Mouse (Mus musculus) midbrain, embryonic 13.5 days (tissue): ENCODE data around the gene Prss44. TPM values are rescaled to one million over a fixed set of nuclear protein-coding genes. Genes with fewer than 3 reads are reported as not detected.

Experiments used
- ATAC-seq: fragments of 200-750 bp; cut with Nextera tagmentation; 2 replicates; pipeline ENCODE4 v1.8.0; 2017; ENCODE audit warnings: mild to moderate bottlenecking, moderate TSS enrichment, moderate library complexity
- H3K27ac ChIP-seq: fragments of 300-500 bp; sonication (generic); 2 replicates; pipeline ENCODE4 v1.5.1; 2015; ENCODE audit warnings: inconsistent platforms, mild to moderate bottlenecking, moderate library complexity
- H3K27me3 ChIP-seq: fragments of 300-500 bp; sonication (generic); 2 replicates; pipeline ENCODE4 v1.6.1; 2015; ENCODE audit warnings: mild to moderate bottlenecking, inconsistent platforms
- H3K36me3 ChIP-seq: fragments of 300-500 bp; sonication (generic); 2 replicates; pipeline ENCODE4 v1.6.1; 2015; ENCODE audit warnings: mild to moderate bottlenecking, inconsistent platforms
- H3K4me1 ChIP-seq: fragments of 300-500 bp; sonication (generic); replicated peaks from 2 replicates; pipeline ENCODE4 v1.6.1; 2015; ENCODE audit warnings: inconsistent platforms
- H3K4me2 ChIP-seq: fragments of 300-500 bp; sonication (generic); replicated peaks from 2 replicates; pipeline ENCODE4 v1.6.1; 2015; ENCODE audit warnings: moderate library complexity, mild to moderate bottlenecking, inconsistent platforms
- H3K4me3 ChIP-seq: fragments of 300-500 bp; sonication (generic); replicated peaks from 2 replicates; pipeline ENCODE4 v1.5.1; 2015; ENCODE audit warnings: mild to moderate bottlenecking, inconsistent platforms
- H3K9ac ChIP-seq: fragments of 300-500 bp; sonication (generic); replicated peaks from 2 replicates; pipeline ENCODE4 v1.6.1; 2015; ENCODE audit warnings: mild to moderate bottlenecking, inconsistent platforms
- H3K9me3 ChIP-seq: fragments of 300-500 bp; sonication (generic); 2 replicates; pipeline ENCODE4 v1.6.1; 2016; ENCODE audit warnings: mild to moderate bottlenecking, inconsistent platforms
- WGBS: fragments of 180-500 bp; shearing (Covaris S2); methylation state at CpG from one replicate; pipeline ENCODE4 v1.1.7; 2015; 5-methylcytosine and 5-hydroxymethylcytosine counted together
- polyA plus RNA-seq: library from polyadenylated mRNA; unstranded; fragments of >200 nt; fragmentation: Nextera tagmentation; extraction: Ambion mirVana; gene quantifications from 2 replicates; pipeline ENCODE4 v1.2.1, GENCODE M21; 2015

Gene Prss44
- polyA plus RNA-seq, 1 experiment from 2014 or later = not detected

GRCm38 (mm10) chr9:110836112-110836511 lies 22.3 kb downstream of the Prss44 start:
- 0 out of 2 replicates have a peak, but pooled peaks cover 3% of the 10 kb centered on the region for H3K4me1 ChIP-seq
- H3K9ac ChIP-seq = no peak overlapping the region
- WGBS = 46% methylated on average over 2 of the region's 2 CpGs
- no peak overlapping the region for H3K4me2 ChIP-seq
- ATAC-seq = no peak
- no peaks in the 10 kb centered on the region for H3K27me3 ChIP-seq
- H3K4me3 ChIP-seq = no peak overlapping the region
- no peaks in the 10 kb centered on the region for H3K9me3 ChIP-seq
- H3K27ac ChIP-seq = no peak overlapping the region
- H3K36me3 ChIP-seq = no peaks in the 10 kb centered on the region

GRCm38 (mm10) chr9:110840905-110841304 lies 27.1 kb downstream of the Prss44 start:
- H3K27me3 ChIP-seq = no peaks in the 10 kb centered on the region
- no peaks in the 10 kb centered on the region for H3K9me3 ChIP-seq
- no peak for ATAC-seq
- H3K4me1 ChIP-seq = 0 out of 2 replicates have a peak, but pooled peaks cover 3% of the 10 kb centered on the region
- no peak overlapping the region for H3K9ac ChIP-seq
- WGBS = 82% methylated on average over 6 of the region's 6 CpGs
- H3K4me2 ChIP-seq = no peak overlapping the region
- H3K36me3 ChIP-seq = no peaks in the 10 kb centered on the region
- no peak overlapping the region for H3K4me3 ChIP-seq
- H3K27ac ChIP-seq = no peak overlapping the region

GRCm38 (mm10) chr9:110841438-110841837 lies 27.6 kb downstream of the Prss44 start:
- 93% methylated on average over 2 of the region's 2 CpGs for WGBS

GRCm38 (mm10) chr9:110844206-110844605 lies 30.4 kb downstream of the Prss44 start, which contains the start of gene Prss46:
TSS of gene Prss46 (plus strand) at chr9:110844506.
- Histone ChIP-seq H3K9ac (no peak within 1 kb of the TSS), H3K27me3 (no peaks in the 10 kb centered on the region), H3K36me3 (no peaks in the 10 kb centered on the region), H3K9me3 (no peaks in the 10 kb centered on the region), H3K4me2 (no peak within 1 kb of the TSS), H3K4me3 (no peak within 1 kb of the TSS), H3K4me1 (no peaks in the 10 kb centered on the region), H3K27ac (no peak within 1 kb of the TSS)
- no peak for ATAC-seq
- 91% methylated on average over 10 of the region's 10 CpGs for WGBS

More at GRCm38 (mm10) chr9:110841438-110841837, 27.6 kb downstream of the Prss44 start:
- Histone ChIP-seq H3K9ac (no peak overlapping the region), H3K4me3 (no peak overlapping the region), H3K4me2 (no peak overlapping the region), H3K4me1 (no peaks in the 10 kb centered on the region), H3K27me3 (no peaks in the 10 kb centered on the region), H3K36me3 (no peaks in the 10 kb centered on the region), H3K9me3 (no peaks in the 10 kb centered on the region), H3K27ac (no peak overlapping the region)
- ATAC-seq = no peak

GRCm38 (mm10) chr9:110849162-110849561 lies 35.4 kb downstream of the Prss44 start:
- Histone ChIP-seq H3K36me3 (no peaks in the 10 kb centered on the region), H3K4me2 (no peak overlapping the region), H3K4me1 (no peaks in the 10 kb centered on the region), H3K9ac (no peak overlapping the region), H3K27ac (no peak overlapping the region), H3K27me3 (no peaks in the 10 kb centered on the region), H3K9me3 (no peaks in the 10 kb centered on the region), H3K4me3 (no peak overlapping the region)
- 83% methylated on average over 7 of the region's 7 CpGs for WGBS
- no peak for ATAC-seq

GRCm38 (mm10) chr9:110855903-110856302 lies 42.1 kb downstream of the Prss44 start:
- ATAC-seq = no peak
- no peaks in the 10 kb centered on the region for H3K9me3 ChIP-seq
- no peaks in the 10 kb centered on the region for H3K36me3 ChIP-seq
- no peak overlapping the region for H3K27ac ChIP-seq
- 74% methylated on average over 7 of the region's 7 CpGs for WGBS
- H3K4me1 ChIP-seq = peaks cover 6% of the 10 kb centered on the region
- no peak overlapping the region for H3K4me3 ChIP-seq
- H3K27me3 ChIP-seq = peaks cover 25% of the 10 kb centered on the region
- no peak overlapping the region for H3K9ac ChIP-seq
- no peak overlapping the region for H3K4me2 ChIP-seq

- no peaks in the 10 kb centered on the region for H3K9me3 ChIP-seq
- no peak overlapping the region for H3K4me2 ChIP-seq
- H3K27ac ChIP-seq = no peak overlapping the region
- no peaks in the 10 kb centered on the region for H3K36me3 ChIP-seq
- 78% methylated on average over 4 of the region's 4 CpGs for WGBS
- no peak for ATAC-seq
- peaks cover 6% of the 10 kb centered on the region for H3K4me1 ChIP-seq
- peaks cover 25% of the 10 kb centered on the region for H3K27me3 ChIP-seq
- H3K4me3 ChIP-seq = no peak overlapping the region
- H3K9ac ChIP-seq = no peak overlapping the region
Observed at GRCm38 (mm10) chr9:110856920-110857319, 43.1 kb downstream of the Prss44 start.

GRCm38 (mm10) chr9:110857781-110858472 lies 44.1 kb downstream of the Prss44 start, which contains the start of gene Prss50:
TSS of gene Prss50 (plus strand) at chr9:110857967.
- H3K36me3 ChIP-seq = no peaks in the 10 kb centered on the region
- H3K9me3 ChIP-seq = no peaks in the 10 kb centered on the region
- peak within 1 kb of the TSS; percentile 50 for H3K4me2 ChIP-seq
- 8% methylated on average over 48 of the region's 50 CpGs for WGBS
- peaks cover 25% of the 10 kb centered on the region for H3K27me3 ChIP-seq
- H3K9ac ChIP-seq = peak within 1 kb of the TSS; percentile 36; the same call in 1 of the 2 replicates
- ATAC-seq = no peak
- H3K27ac ChIP-seq = no peak within 1 kb of the TSS
- peak within 1 kb of the TSS; percentile 31 for H3K4me3 ChIP-seq
- peaks cover 6% of the 10 kb centered on the region for H3K4me1 ChIP-seq

GRCm38 (mm10) chr9:110858523-110858922 lies 44.7 kb downstream of the Prss44 start:
- Histone ChIP-seq H3K4me3 (no peak overlapping the region), H3K27ac (no peak overlapping the region), H3K36me3 (no peaks in the 10 kb centered on the region), H3K4me2 (no peak overlapping the region), H3K27me3 (peaks cover 25% of the 10 kb centered on the region), H3K4me1 (peaks cover 6% of the 10 kb centered on the region), H3K9ac (no peak overlapping the region), H3K9me3 (no peaks in the 10 kb centered on the region)
- ATAC-seq = no peak
- 55% methylated on average over 5 of the region's 5 CpGs for WGBS

- H3K27me3 ChIP-seq = peaks cover 25% of the 10 kb centered on the region
- no peaks in the 10 kb centered on the region for H3K36me3 ChIP-seq
- H3K27ac ChIP-seq = no peak overlapping the region
- H3K9ac ChIP-seq = no peak overlapping the region
- H3K4me2 ChIP-seq = no peak overlapping the region
- H3K4me1 ChIP-seq = peaks cover 6% of the 10 kb centered on the region
- H3K4me3 ChIP-seq = no peak overlapping the region
- H3K9me3 ChIP-seq = no peaks in the 10 kb centered on the region
- no peak for ATAC-seq
- 89% methylated on average over 5 of the region's 5 CpGs for WGBS
Observed at GRCm38 (mm10) chr9:110858967-110859596, 45.3 kb downstream of the Prss44 start.

- H3K9me3 ChIP-seq = no peaks in the 10 kb centered on the region
- no peaks in the 10 kb centered on the region for H3K36me3 ChIP-seq
- no peak overlapping the region for H3K27ac ChIP-seq
- no peak for ATAC-seq
- H3K9ac ChIP-seq = no peak overlapping the region
- no peak overlapping the region for H3K4me2 ChIP-seq
- peaks cover 24% of the 10 kb centered on the region for H3K4me1 ChIP-seq
- H3K27me3 ChIP-seq = peaks cover 20% of the 10 kb centered on the region
- 19% methylated on average over 7 of the region's 7 CpGs for WGBS
- no peak overlapping the region for H3K4me3 ChIP-seq
Observed at GRCm38 (mm10) chr9:110871030-110871429, 57.2 kb downstream of the Prss44 start.
